8 mouse cellular contexts compared by ENCODE assay signal in genomic region chr1:112456047-112456446, GRCm38 (mm10).
DNase-seq lines count a peak whose midpoint lies in the region; ATAC-seq and TF ChIP-seq lines count a peak whose summit lies in the region.

No protein-coding gene starts in this region.

- no peaks in the 10 kb centered on the region for H3K9me3 ChIP-seq in heart, embryonic 11.5 days (replicated peaks; ENCODE audit: control insufficient read depth, low read length)
- no peaks in the 10 kb centered on the region for H3K9me3 ChIP-seq in hindbrain, embryonic 15.5 days

- no peak overlapping the region for H3K9ac ChIP-seq in heart, adult 2 months (ENCODE audit: low read depth, low read length)
- no peak overlapping the region for H3K9ac ChIP-seq in heart, embryonic 11.5 days (ENCODE audit: low read depth, low read length)
- H3K9ac ChIP-seq in hindbrain, embryonic 15.5 days, result no peak overlapping the region

- no peaks in the 10 kb centered on the region for H3K4me1 ChIP-seq in heart, adult 2 months (ENCODE audit: control insufficient read depth, insufficient read depth, low read length)
- H3K4me1 ChIP-seq in heart, embryonic 11.5 days (ENCODE audit: control insufficient read depth, insufficient read depth, low read length), result no peaks in the 10 kb centered on the region
- H3K4me1 ChIP-seq in cortical plate, adult 2 months (ENCODE audit: control insufficient read depth, insufficient read depth, low read length), result no peaks in the 10 kb centered on the region
- no peaks in the 10 kb centered on the region for H3K4me1 ChIP-seq in hindbrain, embryonic 15.5 days (replicated peaks)

- WGBS in heart, adult 2 months, result 42% methylated on average over 11 of the region's 11 CpGs
- 31% methylated on average over 11 of the region's 11 CpGs for WGBS in heart, embryonic 11.5 days (ENCODE audit: insufficient replicate concordance)
- 41% methylated on average over 11 of the region's 11 CpGs for WGBS in hindbrain, embryonic 15.5 days

- H3K4me2 ChIP-seq in heart, embryonic 11.5 days, result no peak overlapping the region
- no peak overlapping the region for H3K4me2 ChIP-seq in hindbrain, embryonic 15.5 days

- no peak overlapping the region for H3K27ac ChIP-seq in heart, adult 2 months
- no peak overlapping the region for H3K27ac ChIP-seq in heart, embryonic 11.5 days (ENCODE audit: low read depth, low read length)
- no peak overlapping the region for H3K27ac ChIP-seq in cortical plate, adult 2 months (ENCODE audit: insufficient read depth, low read length)
- H3K27ac ChIP-seq in hindbrain, embryonic 15.5 days (replicated peaks), result no peak overlapping the region

- TF ChIP-seq EP300 in heart, adult 2 months (IDR thresholded peaks at IDR 0.05; ENCODE audit: insufficient read depth, low read depth, low read length), result no peak

- DNase-seq in heart, adult 2 months, result no peak
- DNase-seq in Muller cell, postnatal 12 days (ENCODE audit: inconsistent ontology term), result peak; percentile 19
- DNase-seq in left cerebral cortex, postnatal 36 days (ENCODE audit: low spot score in 2 of 2), result peak; percentile 11 to 33
- peak; percentile 72 for DNase-seq in retina, postnatal 1 day
- DNase-seq in T-cell, adult 2 months (ENCODE audit: low spot score), result no peak

- H3K4me3 ChIP-seq in heart, adult 2 months, result no peak overlapping the region
- H3K4me3 ChIP-seq in heart, embryonic 11.5 days (ENCODE audit: low read depth, low read length), result no peak overlapping the region
- no peak overlapping the region for H3K4me3 ChIP-seq in cortical plate, adult 2 months (ENCODE audit: insufficient read depth, low read length)
- no peak overlapping the region for H3K4me3 ChIP-seq in hindbrain, embryonic 15.5 days

- ATAC-seq in heart, embryonic 11.5 days (replicated peaks; ENCODE audit: insufficient number of reproducible peaks, low FRiP score, low TSS enrichment), result no peak; the same call in 1 of the 2 replicates
- peak; percentile 68; the same call in 1 of the 2 replicates for ATAC-seq in hindbrain, embryonic 15.5 days (ENCODE audit: low FRiP score, low read depth)

- intact Hi-C loops in heart, adult 2 months (cut with DNase I), result no loop called here
- intact Hi-C loops in left cerebral cortex, postnatal 36 days (cut with DNase I), result no loop called here

- TF ChIP-seq CTCF in heart, adult 2 months (IDR thresholded peaks at IDR 0.05), result peak; percentile 23
- TF ChIP-seq CTCF in cortical plate, adult 2 months (IDR thresholded peaks at IDR 0.05; ENCODE audit: extremely low read depth, insufficient read depth, low read length), result peak; percentile 61

- H3K79me2 ChIP-seq in heart, adult 2 months (replicated peaks; ENCODE audit: control insufficient read depth, insufficient read depth, low read length), result no peaks in the 10 kb centered on the region

- H3K36me3 ChIP-seq in heart, adult 2 months (ENCODE audit: control insufficient read depth, insufficient read depth, low read length), result no peaks in the 10 kb centered on the region
- no peaks in the 10 kb centered on the region for H3K36me3 ChIP-seq in heart, embryonic 11.5 days (ENCODE audit: control insufficient read depth, insufficient read depth, low read length)
- no peaks in the 10 kb centered on the region for H3K36me3 ChIP-seq in hindbrain, embryonic 15.5 days

- no peak for TF ChIP-seq POLR2A in heart, adult 2 months (IDR thresholded peaks at IDR 0.05; ENCODE audit: insufficient read depth, low read depth, low read length)
- TF ChIP-seq POLR2A in cortical plate, adult 2 months (IDR thresholded peaks at IDR 0.05; ENCODE audit: extremely low read depth, insufficient read depth, low read length), result no peak

- H3K27me3 ChIP-seq in heart, adult 2 months (ENCODE audit: control insufficient read depth, insufficient read depth, low read length), result no peaks in the 10 kb centered on the region
- no peaks in the 10 kb centered on the region for H3K27me3 ChIP-seq in heart, embryonic 11.5 days (ENCODE audit: control insufficient read depth, insufficient read depth, low read length)
- H3K27me3 ChIP-seq in hindbrain, embryonic 15.5 days, result no peaks in the 10 kb centered on the region

Comparison
In these comparisons a context has a peak if more than half of its experiments do, and no peak if none do; other contexts are left out.
1. DNase-seq: peak in Muller cell, postnatal 12 days (single experiment), left cerebral cortex, postnatal 36 days (2 of 2) and retina, postnatal 1 day (single experiment); none in heart, adult 2 months (0 of 2) and T-cell, adult 2 months (single experiment).